9 mouse cellular contexts compared by ENCODE assay signal in genomic region chr5:24427981-24428402, GRCm38 (mm10). TPM values are rescaled to one million over a fixed set of nuclear protein-coding genes. Genes with fewer than 3 reads are reported as not detected.
DNase-seq lines count a peak whose midpoint lies in the region; ATAC-seq and TF ChIP-seq lines count a peak whose summit lies in the region.
"Had no signal": no experiment of that assay in that cellular context is flagged by ENCODE, and none has a peak within 500 bp of the region (broad histone marks: within the 10 kb centered on the region; RNA-seq: fewer than 3 reads in every experiment).

No protein-coding gene starts in this region.

- no peak for TF ChIP-seq EP300 in stomach, postnatal 0 days (optimal IDR thresholded peaks at IDR 0.05)

- no peak for TF ChIP-seq CTCF in kidney, adult 2 months (conservative IDR thresholded peaks at IDR 0.05; ENCODE audit: insufficient read depth, insufficient read length, low read depth, low read length)
- TF ChIP-seq CTCF in lung, adult 2 months (IDR thresholded peaks at IDR 0.05; ENCODE audit: insufficient read depth, low read length) = no peak
- TF ChIP-seq CTCF in stomach, postnatal 0 days (IDR thresholded peaks at IDR 0.05; ENCODE audit: low read depth) = no peak

- WGBS in kidney, adult 2 months = 24% methylated on average over 15 of the region's 15 CpGs
- WGBS in lung, adult 2 months = 42% methylated on average over 15 of the region's 15 CpGs
- 18% methylated on average over 14 of the region's 15 CpGs for WGBS in stomach, postnatal 0 days

- no peaks in the 10 kb centered on the region for H3K9me3 ChIP-seq in stomach, postnatal 0 days (ENCODE audit: control insufficient read depth, low read length)

- H3K27ac ChIP-seq in kidney, adult 2 months (ENCODE audit: insufficient read depth, low read depth, low read length) = peak overlapping the region; percentile 64
- peak overlapping the region; percentile 79 for H3K27ac ChIP-seq in stomach, postnatal 0 days (replicated peaks)
- H3K27ac ChIP-seq: macrophage had no signal

- intact Hi-C loops in left cerebral cortex, postnatal 4 days (cut with DNase I) = no loop called here
- intact Hi-C loops in left cerebral cortex, postnatal 25 days (cut with DNase I) = no loop called here
- intact Hi-C loops in left cerebral cortex, postnatal 36 days (cut with DNase I) = no loop called here

- no peaks in the 10 kb centered on the region for H3K27me3 ChIP-seq in kidney, adult 2 months (replicated peaks; ENCODE audit: control insufficient read depth, insufficient read depth, low read length)
- H3K27me3 ChIP-seq in stomach, postnatal 0 days (ENCODE audit: control insufficient read depth, insufficient read depth, low read length) = no peaks in the 10 kb centered on the region

- H3K36me3 ChIP-seq in kidney, adult 2 months (ENCODE audit: control insufficient read depth, insufficient read depth, low read length) = peaks cover 2% of the 10 kb centered on the region; the same call in 1 of the 2 replicates
- peaks cover 31% of the 10 kb centered on the region for H3K36me3 ChIP-seq in stomach, postnatal 0 days (ENCODE audit: control insufficient read depth, insufficient read depth, low read length)

- TF ChIP-seq POLR2A in kidney, adult 2 months (IDR thresholded peaks at IDR 0.05; ENCODE audit: low read depth, low read length) = no peak
- no peak for TF ChIP-seq POLR2A in lung, adult 2 months (IDR thresholded peaks at IDR 0.05; ENCODE audit: borderline replicate concordance, extremely low read depth, low read depth, low read length)

- peak; percentile 48 for DNase-seq in left cerebral cortex, postnatal 4 days
- DNase-seq in left cerebral cortex, postnatal 25 days (ENCODE audit: low spot score in 2 of 2) = no peak
- peak; percentile 94 for DNase-seq in kidney, adult 2 months
- DNase-seq in lung, adult 2 months = peak; percentile 47
- peak; percentile 94 for DNase-seq in stomach, postnatal 0 days (ENCODE audit: low spot score)
- no peak for DNase-seq in urinary bladder, postnatal 10 days (ENCODE audit: low spot score)
- no peak for DNase-seq in left cerebral cortex, postnatal 36 days (ENCODE audit: low spot score in 2 of 2)

- H3K4me2 ChIP-seq in stomach, postnatal 0 days (replicated peaks; ENCODE audit: low read depth) = peak overlapping the region; percentile 88

- ATAC-seq in stomach, postnatal 0 days (ENCODE audit: low FRiP score, low TSS enrichment) = peak; percentile 56
- ATAC-seq in erythroid progenitor cell, adult 5-6 weeks (replicated peaks; ENCODE audit: low FRiP score, poor library complexity, severe bottlenecking) = no peak

- H3K4me1 ChIP-seq in kidney, adult 2 months (ENCODE audit: control insufficient read depth, insufficient read depth, low read length) = peaks cover 16% of the 10 kb centered on the region; the same call in 1 of the 2 replicates
- peaks cover 12% of the 10 kb centered on the region for H3K4me1 ChIP-seq in lung, adult 2 months (ENCODE audit: control insufficient read depth, insufficient read depth, low read length)
- no peaks in the 10 kb centered on the region; the same call in none of the 2 replicates for H3K4me1 ChIP-seq in stomach, postnatal 0 days (replicated peaks; ENCODE audit: control insufficient read depth, insufficient read depth)

- H3K4me3 ChIP-seq in kidney, adult 2 months (ENCODE audit: insufficient read depth, low read depth, low read length) = peak overlapping the region; percentile 48
- H3K4me3 ChIP-seq in lung, adult 2 months (replicated peaks; ENCODE audit: extremely low read depth, low read depth, low read length) = peak overlapping the region; percentile 17
- peak overlapping the region; percentile 30 for H3K4me3 ChIP-seq in stomach, postnatal 0 days (ENCODE audit: low read depth, low read length)

- H3K9ac ChIP-seq in stomach, postnatal 0 days (ENCODE audit: low read length) = peak overlapping the region; percentile 38

RNA-seq across cellular contexts. Expression of gene Slc4a2, which starts 4.4 kb away (rescaled TPM):
- total RNA-seq in left cerebral cortex, postnatal 4 days (2021) = 10 to 100 TPM; 26.9 to 30.4 TPM
- total RNA-seq in left cerebral cortex, postnatal 25 days (2021) = 10 to 100 TPM; 28.5 to 33.2 TPM
- polyA plus RNA-seq in kidney, adult 2 months (2012; rRNA removed) = 56.8 and 66.9 TPM in 2 replicates
- 84.6 and 86.8 TPM in 2 replicates for polyA plus RNA-seq in lung, adult 2 months (2012; rRNA removed)
- 34.3 and 37.8 TPM in 2 replicates for polyA plus RNA-seq in stomach, postnatal 0 days (2015; fragmentation: Nextera tagmentation; extraction: Ambion mirVana)
- 16.6 and 44.4 TPM in 2 replicates for total RNA-seq in erythroid progenitor cell, adult 5-6 weeks (2015; ENCODE audit: low replicate concordance)
- total RNA-seq in erythroid progenitor cell, adult 5-6 weeks (2017; ENCODE audit: low replicate concordance) = 14.1 and 50.6 TPM in 2 replicates
- total RNA-seq in left cerebral cortex, postnatal 36 days (2021) = 10 to 100 TPM; 36.5 to 38.6 TPM

RNA-seq across cellular contexts. Expression of gene Cdk5, which starts 4.7 kb away (rescaled TPM):
- total RNA-seq in left cerebral cortex, postnatal 4 days (2021) = 100 to 1,000 TPM; 122 to 132 TPM
- total RNA-seq in left cerebral cortex, postnatal 25 days (2021) = 100 to 1,000 TPM; 132 TPM
- 78.0 and 83.2 TPM in 2 replicates for polyA plus RNA-seq in kidney, adult 2 months (2012; rRNA removed)
- polyA plus RNA-seq in lung, adult 2 months (2012; rRNA removed) = 47.0 and 71.4 TPM in 2 replicates
- 29.3 and 30.5 TPM in 2 replicates for polyA plus RNA-seq in stomach, postnatal 0 days (2015; fragmentation: Nextera tagmentation; extraction: Ambion mirVana)
- 6.3 and 10.8 TPM in 2 replicates for total RNA-seq in erythroid progenitor cell, adult 5-6 weeks (2015; ENCODE audit: low replicate concordance)
- total RNA-seq in erythroid progenitor cell, adult 5-6 weeks (2017; ENCODE audit: low replicate concordance) = 1.7 and 3.7 TPM in 2 replicates
- total RNA-seq in left cerebral cortex, postnatal 36 days (2021) = 100 to 1,000 TPM; 127 to 133 TPM

RNA-seq across cellular contexts. Expression of gene Asic3, which starts 14.8 kb away (rescaled TPM):
- not detected for total RNA-seq in left cerebral cortex, postnatal 4 days (2021)
- total RNA-seq in left cerebral cortex, postnatal 25 days (2021) = under 1 TPM in 1 of 2 experiments, not detected in 1; 0.73 TPM
- 0.20 and 0.33 TPM in 2 replicates for polyA plus RNA-seq in kidney, adult 2 months (2012; rRNA removed)
- 0.15 and 0.50 TPM in 2 replicates for polyA plus RNA-seq in lung, adult 2 months (2012; rRNA removed)
- 0.10 TPM in 1 of 2 replicates, not detected in the other for polyA plus RNA-seq in stomach, postnatal 0 days (2015; fragmentation: Nextera tagmentation; extraction: Ambion mirVana)
- not detected in 2 replicates for total RNA-seq in erythroid progenitor cell, adult 5-6 weeks (2015; ENCODE audit: low replicate concordance)
- total RNA-seq in erythroid progenitor cell, adult 5-6 weeks (2017; ENCODE audit: low replicate concordance) = not detected in 2 replicates
- total RNA-seq in left cerebral cortex, postnatal 36 days (2021) = not detected
- polyA plus RNA-seq: macrophage had no signal

RNA-seq across cellular contexts. Expression of gene Fastk, which starts 17.1 kb away (rescaled TPM):
- total RNA-seq in left cerebral cortex, postnatal 4 days (2021) = 10 to 100 TPM; 82.6 to 83.4 TPM
- 100 to 1,000 TPM; 130 to 137 TPM for total RNA-seq in left cerebral cortex, postnatal 25 days (2021)
- polyA plus RNA-seq in kidney, adult 2 months (2012; rRNA removed) = 291 and 403 TPM in 2 replicates
- 187 and 234 TPM in 2 replicates for polyA plus RNA-seq in lung, adult 2 months (2012; rRNA removed)
- polyA plus RNA-seq in stomach, postnatal 0 days (2015; fragmentation: Nextera tagmentation; extraction: Ambion mirVana) = 66.6 and 67.9 TPM in 2 replicates
- total RNA-seq in erythroid progenitor cell, adult 5-6 weeks (2015; ENCODE audit: low replicate concordance) = 37.1 and 78.4 TPM in 2 replicates
- 15.8 and 32.3 TPM in 2 replicates for total RNA-seq in erythroid progenitor cell, adult 5-6 weeks (2017; ENCODE audit: low replicate concordance)
- 100 to 1,000 TPM; 131 to 133 TPM for total RNA-seq in left cerebral cortex, postnatal 36 days (2021)

RNA-seq across cellular contexts. Expression of gene Tmub1, which starts 19.7 kb away (rescaled TPM):
- 10 to 100 TPM; 30.1 to 31.1 TPM for total RNA-seq in left cerebral cortex, postnatal 4 days (2021)
- total RNA-seq in left cerebral cortex, postnatal 25 days (2021) = 10 to 100 TPM; 25.9 to 27.3 TPM
- polyA plus RNA-seq in kidney, adult 2 months (2012; rRNA removed) = 60.0 and 68.9 TPM in 2 replicates
- 49.5 and 56.4 TPM in 2 replicates for polyA plus RNA-seq in lung, adult 2 months (2012; rRNA removed)
- polyA plus RNA-seq in stomach, postnatal 0 days (2015; fragmentation: Nextera tagmentation; extraction: Ambion mirVana) = 20.9 and 21.1 TPM in 2 replicates
- total RNA-seq in erythroid progenitor cell, adult 5-6 weeks (2015; ENCODE audit: low replicate concordance) = 5.4 TPM in 1 of 2 replicates, not detected in the other
- total RNA-seq in erythroid progenitor cell, adult 5-6 weeks (2017; ENCODE audit: low replicate concordance) = 0.64 and 12.8 TPM in 2 replicates
- total RNA-seq in left cerebral cortex, postnatal 36 days (2021) = 10 to 100 TPM; 24.8 to 32.5 TPM

Comparison
In these comparisons a context has a peak if more than half of its experiments do, and no peak if none do; other contexts are left out.
1. DNase-seq: peak in left cerebral cortex, postnatal 4 days (single experiment), kidney, adult 2 months (single experiment), lung, adult 2 months (single experiment) and stomach, postnatal 0 days (single experiment); none in left cerebral cortex, postnatal 25 days (0 of 2), urinary bladder, postnatal 10 days (single experiment) and left cerebral cortex, postnatal 36 days (0 of 2).
2. RNA of gene Cdk5, which starts 4.7 kb away (total RNA-seq): 127 to 133 TPM in left cerebral cortex, postnatal 36 days, 132 TPM in left cerebral cortex, postnatal 25 days and 122 to 132 TPM in left cerebral cortex, postnatal 4 days; 1.7 to 10.8 TPM in erythroid progenitor cell, adult 5-6 weeks; every median in the first group is over 10 times any median in the second.
3. Peak in every context shown above with its lines, with median percentiles within 50 percentile points of each other: H3K4me3 ChIP-seq.